Mouse (Mus musculus) liver, adult 2 months (tissue): ENCODE measurements at regions not wholly inside any gene's neighbourhood (a gene's known extent, or its start where the extent isn't known, plus 50 kb on each side); places are given as distances from the start of the nearest gene placed in this dataset.

Source experiments
- CTCF ChIP-seq: fragments of 200-500 bp; IDR thresholded peaks from 2 replicates; pipeline ENCODE4 v1.5.1; 2011; ENCODE audit warnings: low read depth, low read length, control low read depth
- POLR2A ChIP-seq: fragments of 200-500 bp; IDR thresholded peaks from 2 replicates; pipeline ENCODE4 v1.6.1; 2011; ENCODE audit warnings: low read length, control low read depth; ENCODE audit not compliant: insufficient read depth; ENCODE audit errors: extremely low read depth

GRCm38 (mm10) chr11:64335456-64335855, 99.7 kb upstream of the Hs3st3a1 start:
- TF ChIP-seq POLR2A (no peak), CTCF (no peak)
